Mouse (Mus musculus) neural tube, embryonic 14.5 days (tissue): ENCODE results near the gene Yeats4. TPM values are rescaled to one million over a fixed set of nuclear protein-coding genes. Genes with fewer than 3 reads are reported as not detected.

Experiments used
- ATAC-seq: fragments of 200-750 bp; cut with Nextera tagmentation; 2 replicates; pipeline ENCODE4 v1.8.0; 2017; ENCODE audit warnings: low read depth, mild to moderate bottlenecking, moderate TSS enrichment, moderate library complexity
- H3K27ac ChIP-seq: fragments of 300-500 bp; sonication (generic); 2 replicates; pipeline ENCODE4 v1.5.1; 2014; ENCODE audit warnings: low read depth, mild to moderate bottlenecking, control low read depth, low read length, moderate library complexity, mixed read lengths
- H3K27me3 ChIP-seq: fragments of 300-500 bp; sonication (generic); 2 replicates; pipeline ENCODE4 v1.6.1; 2014; ENCODE audit warnings: low read length; ENCODE audit not compliant: control insufficient read depth, insufficient read depth
- H3K36me3 ChIP-seq: fragments of 300-500 bp; sonication (generic); 2 replicates; pipeline ENCODE4 v1.6.1; 2014; ENCODE audit warnings: low read length, mixed read lengths; ENCODE audit not compliant: control insufficient read depth, insufficient read depth
- H3K4me1 ChIP-seq: fragments of 300-500 bp; sonication (generic); 2 replicates; pipeline ENCODE4 v1.6.1; 2014; ENCODE audit warnings: low read length; ENCODE audit not compliant: control insufficient read depth, insufficient read depth
- H3K4me2 ChIP-seq: fragments of 300-500 bp; sonication (generic); 2 replicates; pipeline ENCODE4 v1.6.1; 2014; ENCODE audit warnings: mild to moderate bottlenecking, low read depth, low read length, control low read depth
- H3K4me3 ChIP-seq: fragments of 300-500 bp; sonication (generic); 2 replicates; pipeline ENCODE4 v1.5.1; 2014; ENCODE audit warnings: low read depth, low read length, control low read depth, mixed read lengths
- H3K9ac ChIP-seq: fragments of 300-500 bp; sonication (generic); replicated peaks from 2 replicates; pipeline ENCODE4 v1.6.1; 2014; ENCODE audit warnings: low read depth, mild to moderate bottlenecking, control low read depth, low read length, mixed read lengths
- H3K9me3 ChIP-seq: fragments of 300-500 bp; sonication (generic); 2 replicates; pipeline ENCODE4 v1.6.1; 2016; ENCODE audit warnings: low read length; ENCODE audit not compliant: control insufficient read depth
- WGBS: fragments of 180-500 bp; shearing (Covaris S2); extraction: QIAGEN DNeasy Blood & Tissue Kit; methylation state at CpG from one replicate; pipeline ENCODE4 v1.1.7; 2014; 5-methylcytosine and 5-hydroxymethylcytosine counted together
- polyA plus RNA-seq: library from polyadenylated mRNA; unstranded; fragments of >200 nt; fragmentation: Nextera tagmentation; extraction: Ambion mirVana; gene quantifications from 2 replicates; pipeline ENCODE4 v1.2.1, GENCODE M21; 2014

Yeats4 gene
- polyA plus RNA-seq, 1 experiment from 2014 or later: 118 TPM

DNA sequence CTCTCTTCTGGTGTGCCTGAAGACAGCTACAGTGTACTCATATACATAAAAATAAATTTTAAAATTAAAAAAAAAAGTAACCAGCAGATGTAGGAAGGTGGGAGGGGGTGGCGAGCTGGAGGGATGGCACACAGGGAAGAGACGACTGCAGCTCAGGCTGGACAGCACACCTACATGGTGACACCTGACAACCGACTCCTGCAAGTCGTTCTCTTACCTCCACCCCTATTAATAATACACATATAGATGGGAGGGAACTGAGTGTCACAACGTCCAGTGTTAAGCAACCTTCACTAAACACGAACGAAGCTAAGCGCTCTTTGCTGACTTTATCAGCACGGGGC, 577 bp downstream of the Yeats4 start:
- peaks cover 15% of the 10 kb centered on the region for H3K4me1 ChIP-seq
- no peaks in the 10 kb centered on the region for H3K9me3 ChIP-seq
- peaks cover 21% of the 10 kb centered on the region for H3K36me3 ChIP-seq
- no peaks in the 10 kb centered on the region for H3K27me3 ChIP-seq
- peak overlapping the region; percentile 95 for H3K27ac ChIP-seq
- H3K4me2 ChIP-seq: peak overlapping the region; percentile 80
- peak overlapping the region; percentile 58 for H3K4me3 ChIP-seq
- ATAC-seq: peak; percentile 62; the same call in 1 of the 2 replicates
- 1% methylated on average over 9 of the region's 9 CpGs for WGBS
- H3K9ac ChIP-seq: peak overlapping the region; percentile 71

DNA sequence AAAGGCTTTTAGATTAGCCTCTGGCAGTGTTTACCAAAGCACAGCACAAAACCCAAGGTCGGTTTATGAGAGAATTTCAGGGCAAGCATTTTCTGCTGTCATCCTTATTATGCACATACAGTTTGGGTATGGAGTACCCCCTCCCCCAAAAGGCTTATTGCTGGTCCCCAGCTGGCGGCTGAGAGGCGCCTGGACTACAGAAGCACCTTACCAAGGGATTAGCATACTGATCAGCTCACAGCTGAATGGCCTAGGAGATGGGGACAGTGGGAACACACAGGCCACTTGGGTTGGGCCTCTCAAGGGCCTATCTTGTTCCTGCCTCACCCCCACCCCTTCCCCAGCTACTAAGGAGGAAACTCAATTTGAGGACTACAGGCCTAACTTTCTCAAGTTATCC, 1.5 kb downstream of the Yeats4 start:
- no peak for ATAC-seq
- Histone ChIP-seq H3K9me3 (no peaks in the 10 kb centered on the region), H3K4me1 (peaks cover 15% of the 10 kb centered on the region), H3K27ac (no peak overlapping the region), H3K4me3 (no peak overlapping the region), H3K27me3 (no peaks in the 10 kb centered on the region), H3K4me2 (peak overlapping the region; percentile 6; the same call in 1 of the 2 replicates), H3K36me3 (peaks cover 29% of the 10 kb centered on the region), H3K9ac (no peak overlapping the region)
- WGBS: 71% methylated on average over 3 of the region's 3 CpGs

DNA sequence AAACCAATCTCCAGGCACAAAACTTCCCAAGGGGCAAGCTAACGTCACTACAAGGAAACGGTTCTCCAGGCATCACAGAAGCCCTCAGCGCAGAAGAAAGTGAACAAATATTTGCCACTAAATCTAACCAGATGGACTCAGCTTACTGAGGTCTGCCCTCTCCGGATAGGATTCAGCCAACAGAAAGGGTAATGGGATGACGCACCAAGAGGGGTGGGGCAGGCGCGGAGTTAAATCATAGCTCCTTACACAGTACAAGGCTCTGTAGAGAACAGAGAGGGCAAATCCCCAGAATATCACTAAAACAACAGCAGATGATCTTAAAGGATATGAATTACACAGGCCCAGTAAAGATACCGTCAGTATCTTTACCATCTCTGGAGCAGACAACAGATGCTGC, 6.0 kb downstream of the Yeats4 start:
- H3K27me3 ChIP-seq: no peaks in the 10 kb centered on the region
- no peak overlapping the region for H3K9ac ChIP-seq
- peaks cover 8% of the 10 kb centered on the region for H3K4me1 ChIP-seq
- H3K9me3 ChIP-seq: no peaks in the 10 kb centered on the region
- no peak overlapping the region for H3K27ac ChIP-seq
- no peak overlapping the region for H3K4me3 ChIP-seq
- 96% methylated on average over 8 of the region's 8 CpGs for WGBS
- H3K36me3 ChIP-seq: peaks cover 53% of the 10 kb centered on the region
- no peak overlapping the region for H3K4me2 ChIP-seq
- ATAC-seq: no peak

DNA sequence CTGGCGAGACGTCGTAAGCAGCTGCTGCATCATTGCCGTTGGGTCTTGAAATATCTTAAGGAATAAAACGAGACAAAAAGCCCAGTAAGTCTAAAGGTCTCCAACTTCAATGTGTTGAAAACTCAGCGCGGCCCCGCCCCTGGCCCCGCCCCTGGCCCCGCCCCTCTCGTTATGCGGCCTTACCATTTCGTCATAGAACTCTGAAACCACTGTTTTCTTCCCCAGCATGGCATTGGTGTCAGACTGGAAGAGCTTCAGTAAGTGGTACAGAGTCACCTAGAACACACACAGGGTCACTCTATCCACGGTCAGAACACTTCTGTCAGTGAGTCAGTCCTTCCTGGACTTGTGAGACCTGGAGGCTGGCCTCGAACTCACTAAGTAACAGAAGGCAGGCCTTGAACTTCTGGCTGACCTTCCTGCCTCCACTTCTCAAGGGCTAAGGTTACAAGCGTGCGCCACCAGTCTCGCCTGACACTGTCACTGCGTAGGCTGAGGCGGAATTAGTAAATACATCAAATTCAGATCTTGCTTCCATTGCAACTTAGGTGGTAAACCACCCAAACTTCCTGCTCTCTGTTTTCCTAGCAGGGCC, 7.0 kb downstream of the Yeats4 start:
- ATAC-seq: no peak
- H3K9me3 ChIP-seq: no peaks in the 10 kb centered on the region
- H3K36me3 ChIP-seq: peaks cover 50% of the 10 kb centered on the region
- H3K27me3 ChIP-seq: no peaks in the 10 kb centered on the region
- 80% methylated on average over 20 of the region's 20 CpGs for WGBS
- no peak overlapping the region for H3K4me2 ChIP-seq
- H3K4me1 ChIP-seq: no peaks in the 10 kb centered on the region; the same call in 1 of the 2 replicates
- H3K9ac ChIP-seq: no peak overlapping the region
- H3K27ac ChIP-seq: no peak overlapping the region
- H3K4me3 ChIP-seq: no peak overlapping the region

DNA sequence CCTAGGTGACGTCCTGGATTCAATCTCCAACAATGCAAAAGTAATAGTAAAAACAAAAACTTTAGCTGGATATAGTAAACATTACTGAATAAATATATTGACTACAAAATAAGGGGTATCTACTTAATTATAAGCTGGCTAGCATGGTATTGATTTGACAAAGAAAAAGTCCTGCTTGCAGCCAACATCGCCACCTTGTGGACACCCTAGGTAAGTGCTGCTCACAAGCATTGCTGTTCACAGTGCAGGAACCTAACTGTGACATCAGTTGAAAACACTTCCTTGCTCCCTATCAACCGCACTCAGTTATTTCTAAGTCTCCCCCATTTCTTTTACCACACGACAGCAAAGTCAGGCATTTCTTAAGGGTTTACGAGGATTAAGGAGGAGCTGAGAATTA, 7.5 kb downstream of the Yeats4 start:
- Histone ChIP-seq H3K27me3 (no peaks in the 10 kb centered on the region), H3K27ac (no peak overlapping the region), H3K4me2 (no peak overlapping the region), H3K9ac (no peak overlapping the region), H3K36me3 (peaks cover 46% of the 10 kb centered on the region), H3K4me1 (no peaks in the 10 kb centered on the region), H3K4me3 (no peak overlapping the region), H3K9me3 (no peaks in the 10 kb centered on the region)
- WGBS: 68% methylated on average over 5 of the region's 5 CpGs
- ATAC-seq: peak; percentile 28; the same call in 1 of the 2 replicates

GRCm38 (mm10) chr10:117216132-117216495, 8.2 kb downstream of the Yeats4 start:
- H3K4me1 ChIP-seq: no peaks in the 10 kb centered on the region
- no peak overlapping the region for H3K9ac ChIP-seq
- no peaks in the 10 kb centered on the region for H3K9me3 ChIP-seq
- H3K4me3 ChIP-seq: no peak overlapping the region
- no peak overlapping the region for H3K4me2 ChIP-seq
- H3K36me3 ChIP-seq: peaks cover 42% of the 10 kb centered on the region
- no peak overlapping the region for H3K27ac ChIP-seq
- H3K27me3 ChIP-seq: no peaks in the 10 kb centered on the region
- no peak for ATAC-seq
- WGBS: 93% methylated on average over 9 of the region's 9 CpGs

DNA sequence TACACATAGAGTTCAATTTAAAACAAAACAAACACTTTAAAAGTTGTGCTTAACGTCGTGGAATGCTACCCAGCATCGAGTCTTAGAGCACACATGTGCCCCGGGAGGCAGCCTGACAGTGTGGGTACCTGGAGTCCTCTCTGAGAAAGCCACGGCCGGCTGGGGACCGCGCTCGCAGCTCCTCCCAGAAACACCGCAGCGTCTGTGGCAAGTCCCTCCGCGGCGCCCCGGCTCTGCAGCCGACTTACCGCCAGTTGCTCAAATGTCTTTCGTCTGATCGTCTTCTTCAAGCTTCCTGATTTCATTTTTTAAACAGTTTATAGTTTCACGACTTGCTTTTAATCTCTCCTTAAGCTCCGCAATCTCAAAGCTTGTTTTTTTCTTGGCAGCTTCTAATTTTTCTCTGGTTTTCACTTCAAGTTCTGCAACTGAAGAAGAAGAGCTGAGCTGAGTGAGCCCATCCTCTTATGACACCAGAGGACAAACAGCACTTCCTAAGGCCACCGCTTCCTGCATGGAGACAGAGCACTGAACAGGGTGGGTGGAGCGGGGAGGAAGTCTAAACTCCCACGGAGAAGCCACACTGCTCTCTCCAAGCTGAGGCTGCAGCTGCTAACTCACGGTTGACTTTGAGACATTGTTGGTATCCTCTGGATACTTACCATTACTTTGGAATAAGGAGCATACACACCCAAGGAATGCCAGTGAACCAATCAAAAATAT, 8.7 kb downstream of the Yeats4 start:
- H3K9me3 ChIP-seq: no peaks in the 10 kb centered on the region
- H3K27me3 ChIP-seq: no peaks in the 10 kb centered on the region
- WGBS: 96% methylated on average over 25 of the region's 25 CpGs
- H3K27ac ChIP-seq: no peak overlapping the region
- H3K4me3 ChIP-seq: no peak overlapping the region
- ATAC-seq: no peak
- peaks cover 42% of the 10 kb centered on the region for H3K36me3 ChIP-seq
- H3K9ac ChIP-seq: no peak overlapping the region
- no peaks in the 10 kb centered on the region for H3K4me1 ChIP-seq
- no peak overlapping the region for H3K4me2 ChIP-seq

- Histone ChIP-seq H3K27ac (no peak overlapping the region), H3K4me3 (no peak overlapping the region), H3K9me3 (no peaks in the 10 kb centered on the region), H3K27me3 (no peaks in the 10 kb centered on the region), H3K36me3 (peaks cover 16% of the 10 kb centered on the region), H3K4me1 (no peaks in the 10 kb centered on the region), H3K9ac (no peak overlapping the region), H3K4me2 (no peak overlapping the region)
- 92% methylated on average over 6 of the region's 6 CpGs for WGBS
- no peak for ATAC-seq
These were observed 13.3 kb downstream of the Yeats4 start for GRCm38 (mm10) chr10:117211023-117211422.

- Histone ChIP-seq H3K9me3 (no peaks in the 10 kb centered on the region), H3K4me1 (no peaks in the 10 kb centered on the region), H3K4me2 (peak overlapping the region; percentile 44), H3K27ac (no peak overlapping the region), H3K36me3 (0 out of 2 replicates have a peak, but pooled peaks cover 2% of the 10 kb centered on the region), H3K9ac (no peak overlapping the region), H3K4me3 (no peak overlapping the region), H3K27me3 (no peaks in the 10 kb centered on the region)
- 20% methylated on average over 11 of the region's 11 CpGs for WGBS
- ATAC-seq: peak; percentile 65; the same call in 1 of the 2 replicates
These were observed 14.8 kb downstream of the Yeats4 start for GRCm38 (mm10) chr10:117209469-117209938.
